Mouse (Mus musculus): ENCODE results near the gene Ino80d. TPM values are rescaled to one million over a fixed set of nuclear protein-coding genes. Genes with fewer than 3 reads are reported as not detected.

The Ino80d gene
- polyA plus RNA-seq, 1 experiment from 2014 or later: 13.8 TPM

DNA sequence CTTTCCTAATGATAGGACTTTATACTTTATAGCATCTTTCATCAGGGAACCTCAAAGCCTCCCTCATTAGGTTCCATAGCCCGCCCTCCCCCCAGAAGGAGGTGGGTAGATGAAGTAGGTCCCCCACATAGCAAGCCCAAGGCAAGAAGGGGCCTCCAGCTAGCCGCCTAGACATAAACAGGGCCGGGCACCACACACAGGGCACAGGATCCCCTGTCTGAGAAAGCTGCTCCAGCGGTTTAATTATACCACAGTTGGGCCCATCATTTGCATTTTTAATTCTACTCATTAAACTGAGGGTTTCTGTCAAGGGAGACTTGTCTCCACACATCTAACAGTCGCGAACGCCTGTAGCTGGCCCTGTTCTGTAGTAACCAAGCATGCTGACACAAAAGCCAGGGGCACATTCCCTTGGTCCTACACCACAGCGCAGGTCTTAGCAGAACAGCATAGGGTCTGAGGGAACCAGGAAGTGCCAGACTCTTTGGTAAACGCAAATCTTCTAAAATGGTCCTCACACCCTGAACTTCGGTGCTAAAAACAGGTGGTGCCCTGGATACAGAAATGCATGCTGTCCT, 179.6 kb downstream of the Ino80d start:
- no peak for ATAC-seq (replicated peaks; ENCODE audit: insufficient number of reproducible peaks, low FRiP score, low TSS enrichment)
- 78% methylated on average over 10 of the region's 10 CpGs for WGBS (ENCODE audit: insufficient replicate concordance)
- Histone ChIP-seq H3K36me3 (ENCODE audit: control insufficient read depth, insufficient read depth, low read length) (no peaks in the 10 kb centered on the region), H3K9ac (ENCODE audit: low read depth, low read length) (no peak overlapping the region), H3K27me3 (ENCODE audit: control insufficient read depth, insufficient read depth, low read length) (no peaks in the 10 kb centered on the region), H3K4me1 (ENCODE audit: control insufficient read depth, insufficient read depth, low read length) (no peaks in the 10 kb centered on the region), H3K4me3 (ENCODE audit: low read depth, low read length) (no peak overlapping the region), H3K27ac (ENCODE audit: low read depth, low read length) (no peak overlapping the region), H3K9me3 (replicated peaks; ENCODE audit: control insufficient read depth, low read length) (no peaks in the 10 kb centered on the region), H3K4me2 (no peak overlapping the region)

DNA sequence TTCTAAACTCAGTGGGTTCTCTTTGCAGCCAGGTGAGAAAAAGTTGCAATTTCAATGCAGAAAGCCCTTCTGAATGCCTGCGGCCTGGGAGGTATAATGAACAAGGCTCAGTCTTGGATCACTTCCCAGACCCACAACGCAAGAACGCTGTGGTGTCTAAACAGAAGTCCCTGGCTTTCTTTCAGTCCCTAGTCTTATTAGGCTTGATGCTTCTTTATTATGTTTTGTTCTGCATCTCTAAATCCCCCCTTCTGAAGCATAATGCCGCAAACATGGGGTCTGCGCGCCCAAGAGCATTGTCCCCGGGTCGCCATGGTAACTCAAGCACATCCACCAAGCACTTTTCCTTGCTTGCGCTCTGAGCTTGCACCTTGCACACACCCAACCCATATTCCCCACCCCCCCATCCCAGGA, 180.4 kb downstream of the Ino80d start:
- no peak overlapping the region for H3K9ac ChIP-seq (ENCODE audit: low read depth, low read length)
- H3K27ac ChIP-seq (ENCODE audit: low read depth, low read length): no peak overlapping the region
- H3K4me2 ChIP-seq: no peak overlapping the region
- H3K27me3 ChIP-seq (ENCODE audit: control insufficient read depth, insufficient read depth, low read length): no peaks in the 10 kb centered on the region
- H3K36me3 ChIP-seq (ENCODE audit: control insufficient read depth, insufficient read depth, low read length): no peaks in the 10 kb centered on the region
- 84% methylated on average over 9 of the region's 9 CpGs for WGBS (ENCODE audit: insufficient replicate concordance)
- H3K4me1 ChIP-seq (ENCODE audit: control insufficient read depth, insufficient read depth, low read length): no peaks in the 10 kb centered on the region
- no peaks in the 10 kb centered on the region for H3K9me3 ChIP-seq (replicated peaks; ENCODE audit: control insufficient read depth, low read length)
- no peak for ATAC-seq (replicated peaks; ENCODE audit: insufficient number of reproducible peaks, low FRiP score, low TSS enrichment)
- H3K4me3 ChIP-seq (ENCODE audit: low read depth, low read length): no peak overlapping the region

DNA sequence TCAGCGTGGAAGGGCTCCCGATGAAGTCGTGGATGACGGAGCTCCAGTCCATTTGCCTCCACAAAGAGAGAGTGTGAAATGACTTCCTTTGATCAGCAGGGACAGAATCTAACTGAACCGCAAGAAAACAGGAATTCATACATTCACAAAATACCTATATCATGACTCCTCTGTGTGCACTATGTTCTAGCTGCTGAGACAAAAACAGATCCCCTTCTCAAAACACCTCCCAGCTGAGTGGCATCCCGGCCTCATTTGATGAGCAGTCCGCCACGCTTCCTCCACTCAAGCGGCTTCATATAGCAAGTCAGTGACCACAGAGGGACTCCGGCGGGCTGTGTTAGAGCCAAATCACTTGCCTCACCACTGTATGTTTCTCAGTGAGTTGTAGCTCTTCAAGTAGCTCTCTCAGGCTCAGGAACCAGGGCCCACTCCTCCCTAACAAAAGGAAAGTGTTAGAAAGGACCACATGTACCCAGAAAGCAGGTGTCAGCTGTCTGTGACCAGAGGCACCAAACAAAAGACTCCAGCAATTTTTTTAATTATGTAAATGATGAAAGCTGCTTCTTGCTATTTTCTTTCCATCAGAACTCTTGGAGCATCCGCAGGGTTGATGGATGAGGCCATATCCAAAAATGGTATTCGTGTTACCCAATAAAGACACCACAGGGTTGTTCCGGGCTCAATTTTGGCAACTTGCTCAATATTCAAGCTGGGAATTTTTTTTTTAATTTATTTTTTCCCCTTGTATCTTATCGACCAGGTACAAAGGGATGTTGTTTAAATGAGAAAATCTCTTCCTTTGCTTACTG, 181.0 kb downstream of the Ino80d start:
- WGBS (ENCODE audit: insufficient replicate concordance): 72% methylated on average over 15 of the region's 15 CpGs
- Histone ChIP-seq H3K9ac (ENCODE audit: low read depth, low read length) (no peak overlapping the region), H3K4me3 (ENCODE audit: low read depth, low read length) (no peak overlapping the region), H3K27me3 (ENCODE audit: control insufficient read depth, insufficient read depth, low read length) (no peaks in the 10 kb centered on the region), H3K4me1 (ENCODE audit: control insufficient read depth, insufficient read depth, low read length) (no peaks in the 10 kb centered on the region), H3K36me3 (ENCODE audit: control insufficient read depth, insufficient read depth, low read length) (no peaks in the 10 kb centered on the region), H3K27ac (ENCODE audit: low read depth, low read length) (no peak overlapping the region), H3K4me2 (no peak overlapping the region), H3K9me3 (replicated peaks; ENCODE audit: control insufficient read depth, low read length) (no peaks in the 10 kb centered on the region)
- no peak for ATAC-seq (replicated peaks; ENCODE audit: insufficient number of reproducible peaks, low FRiP score, low TSS enrichment)

DNA sequence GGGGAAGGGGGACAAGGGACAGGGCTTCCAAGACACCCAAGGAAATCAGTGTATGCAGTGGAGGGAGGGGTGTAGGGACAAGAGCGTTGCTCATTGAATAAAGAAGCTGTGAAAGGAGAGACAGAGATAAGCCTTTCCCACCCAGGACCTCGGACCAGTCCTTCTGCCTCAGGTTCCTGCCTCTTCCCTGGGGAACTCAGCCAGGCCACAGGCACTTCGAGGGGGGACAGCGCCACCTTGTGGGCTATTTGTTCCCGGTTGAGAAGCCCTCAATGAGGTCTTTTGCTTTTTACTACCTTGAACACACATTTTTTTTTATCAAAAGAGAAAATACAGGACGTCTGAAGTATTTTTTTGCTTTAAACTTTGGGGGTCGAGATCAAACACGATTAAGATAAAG, 185.0 kb downstream of the Ino80d start:
- Histone ChIP-seq H3K4me1 (ENCODE audit: control insufficient read depth, insufficient read depth, low read length) (no peaks in the 10 kb centered on the region), H3K9ac (ENCODE audit: low read depth, low read length) (no peak overlapping the region), H3K36me3 (ENCODE audit: control insufficient read depth, insufficient read depth, low read length) (no peaks in the 10 kb centered on the region), H3K27ac (ENCODE audit: low read depth, low read length) (no peak overlapping the region), H3K27me3 (ENCODE audit: control insufficient read depth, insufficient read depth, low read length) (no peaks in the 10 kb centered on the region), H3K4me3 (ENCODE audit: low read depth, low read length) (no peak overlapping the region), H3K4me2 (no peak overlapping the region), H3K9me3 (replicated peaks; ENCODE audit: control insufficient read depth, low read length) (no peaks in the 10 kb centered on the region)
- no peak for ATAC-seq (replicated peaks; ENCODE audit: insufficient number of reproducible peaks, low FRiP score, low TSS enrichment)
- 4% methylated on average over 8 of the region's 8 CpGs for WGBS (ENCODE audit: insufficient replicate concordance)

DNA sequence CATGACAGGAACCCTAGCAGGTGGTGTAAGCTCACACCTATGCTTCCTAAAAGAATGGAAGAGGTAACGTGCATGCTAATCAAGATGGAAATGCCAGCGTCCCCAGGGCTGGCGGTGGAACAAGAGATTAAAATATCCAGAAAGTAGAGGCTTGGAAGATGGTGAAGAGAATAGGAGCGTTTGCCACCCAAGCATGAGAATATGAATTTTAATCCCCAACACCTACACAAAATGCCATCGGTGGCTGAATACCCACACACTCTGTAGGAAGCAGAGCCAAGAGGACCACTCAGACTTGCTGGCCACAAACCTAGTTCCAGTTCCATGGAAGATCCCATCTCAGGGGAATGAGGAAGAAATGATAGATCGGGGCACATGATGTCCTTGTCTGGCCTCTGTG, 195.2 kb downstream of the Ino80d start:
- Histone ChIP-seq H3K4me2 (no peak overlapping the region), H3K9ac (ENCODE audit: low read depth, low read length) (no peak overlapping the region), H3K36me3 (ENCODE audit: control insufficient read depth, insufficient read depth, low read length) (no peaks in the 10 kb centered on the region), H3K9me3 (replicated peaks; ENCODE audit: control insufficient read depth, low read length) (no peaks in the 10 kb centered on the region), H3K27me3 (ENCODE audit: control insufficient read depth, insufficient read depth, low read length) (no peaks in the 10 kb centered on the region), H3K4me1 (ENCODE audit: control insufficient read depth, insufficient read depth, low read length) (no peaks in the 10 kb centered on the region), H3K27ac (ENCODE audit: low read depth, low read length) (no peak overlapping the region), H3K4me3 (ENCODE audit: low read depth, low read length) (no peak overlapping the region)
- WGBS (ENCODE audit: insufficient replicate concordance): 86% methylated on average over 6 of the region's 6 CpGs
- ATAC-seq (replicated peaks; ENCODE audit: insufficient number of reproducible peaks, low FRiP score, low TSS enrichment): no peak

DNA sequence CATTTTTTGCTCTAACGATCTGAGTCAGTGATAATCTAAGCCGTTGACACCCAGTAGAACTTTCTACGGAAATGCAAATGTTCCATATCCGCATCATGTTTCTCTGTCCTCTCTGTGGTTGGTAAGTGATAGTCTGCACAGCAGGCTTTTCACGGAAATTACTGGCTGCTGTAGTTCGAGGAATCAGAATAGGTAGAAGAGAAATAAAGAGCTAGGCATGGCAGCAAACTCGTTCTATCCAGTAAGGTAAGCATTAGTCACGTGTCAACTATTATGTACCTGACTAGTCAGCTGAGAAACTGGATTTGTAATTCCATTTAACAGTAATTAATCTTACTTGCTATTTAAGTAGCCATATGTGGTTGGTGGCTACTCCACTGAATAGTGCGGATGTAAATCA, 197.9 kb downstream of the Ino80d start:
- no peaks in the 10 kb centered on the region for H3K4me1 ChIP-seq (ENCODE audit: control insufficient read depth, insufficient read depth, low read length)
- H3K27ac ChIP-seq (ENCODE audit: low read depth, low read length): no peak overlapping the region
- no peak overlapping the region for H3K4me2 ChIP-seq
- no peaks in the 10 kb centered on the region for H3K36me3 ChIP-seq (ENCODE audit: control insufficient read depth, insufficient read depth, low read length)
- H3K27me3 ChIP-seq (ENCODE audit: control insufficient read depth, insufficient read depth, low read length): no peaks in the 10 kb centered on the region
- no peaks in the 10 kb centered on the region for H3K9me3 ChIP-seq (replicated peaks; ENCODE audit: control insufficient read depth, low read length)
- no peak overlapping the region for H3K9ac ChIP-seq (ENCODE audit: low read depth, low read length)
- no peak for ATAC-seq (replicated peaks; ENCODE audit: insufficient number of reproducible peaks, low FRiP score, low TSS enrichment)
- 81% methylated on average over 9 of the region's 9 CpGs for WGBS (ENCODE audit: insufficient replicate concordance)
- H3K4me3 ChIP-seq (ENCODE audit: low read depth, low read length): no peak overlapping the region

DNA sequence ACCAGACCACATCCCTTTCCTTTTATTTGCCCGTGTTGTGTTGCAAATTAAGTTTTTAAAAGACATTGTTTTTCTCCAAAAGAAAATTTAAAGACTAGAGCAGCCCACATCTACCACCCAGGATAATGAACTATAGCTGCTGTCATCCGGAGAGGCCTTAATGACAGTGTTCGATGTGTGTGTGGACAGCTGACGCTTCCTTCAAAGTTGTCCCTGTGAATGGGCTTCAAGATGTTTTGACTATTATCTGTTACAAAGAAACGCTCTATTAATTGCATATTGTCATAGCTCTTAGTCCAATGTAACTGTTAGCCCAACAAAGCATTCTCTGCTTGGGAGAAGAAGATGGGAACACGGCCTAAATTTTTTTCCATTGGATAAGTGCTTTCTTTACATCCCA, 200.0 kb downstream of the Ino80d start:
- no peak overlapping the region for H3K27ac ChIP-seq (ENCODE audit: low read depth, low read length)
- H3K27me3 ChIP-seq (ENCODE audit: control insufficient read depth, insufficient read depth, low read length): no peaks in the 10 kb centered on the region
- H3K4me1 ChIP-seq (ENCODE audit: control insufficient read depth, insufficient read depth, low read length): no peaks in the 10 kb centered on the region
- WGBS (ENCODE audit: insufficient replicate concordance): 77% methylated on average over 6 of the region's 6 CpGs
- ATAC-seq (replicated peaks; ENCODE audit: insufficient number of reproducible peaks, low FRiP score, low TSS enrichment): no peak
- H3K36me3 ChIP-seq (ENCODE audit: control insufficient read depth, insufficient read depth, low read length): no peaks in the 10 kb centered on the region
- H3K4me2 ChIP-seq: no peak overlapping the region
- no peak overlapping the region for H3K4me3 ChIP-seq (ENCODE audit: low read depth, low read length)
- no peak overlapping the region for H3K9ac ChIP-seq (ENCODE audit: low read depth, low read length)
- H3K9me3 ChIP-seq (replicated peaks; ENCODE audit: control insufficient read depth, low read length): no peaks in the 10 kb centered on the region

DNA sequence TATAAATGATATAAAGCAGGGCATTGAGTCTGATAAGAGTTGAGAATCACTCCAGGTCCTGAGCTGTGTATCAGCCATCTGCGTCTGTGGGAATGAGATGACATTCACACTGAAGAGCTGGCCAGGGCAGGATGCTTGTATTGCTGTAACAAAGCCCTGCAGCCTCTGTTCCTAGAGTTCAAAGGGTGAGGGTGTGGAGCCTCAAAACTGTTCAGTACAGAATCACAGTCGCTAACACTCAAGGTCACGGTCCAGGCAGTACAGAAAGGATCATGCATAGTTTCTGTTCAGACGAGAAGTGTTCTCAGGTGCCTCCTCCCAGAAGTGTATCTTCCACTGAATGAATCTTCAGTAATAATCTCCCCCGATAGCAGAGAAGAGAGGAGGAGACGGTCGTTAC, 203.0 kb downstream of the Ino80d start:
- Histone ChIP-seq H3K9ac (ENCODE audit: low read depth, low read length) (no peak overlapping the region), H3K27me3 (ENCODE audit: control insufficient read depth, insufficient read depth, low read length) (no peaks in the 10 kb centered on the region), H3K4me1 (ENCODE audit: control insufficient read depth, insufficient read depth, low read length) (no peaks in the 10 kb centered on the region), H3K9me3 (replicated peaks; ENCODE audit: control insufficient read depth, low read length) (no peaks in the 10 kb centered on the region), H3K27ac (ENCODE audit: low read depth, low read length) (no peak overlapping the region), H3K36me3 (ENCODE audit: control insufficient read depth, insufficient read depth, low read length) (no peaks in the 10 kb centered on the region), H3K4me2 (no peak overlapping the region), H3K4me3 (ENCODE audit: low read depth, low read length) (no peak overlapping the region)
- ATAC-seq (replicated peaks; ENCODE audit: insufficient number of reproducible peaks, low FRiP score, low TSS enrichment): no peak
- 57% methylated on average over 7 of the region's 7 CpGs for WGBS (ENCODE audit: insufficient replicate concordance)

DNA sequence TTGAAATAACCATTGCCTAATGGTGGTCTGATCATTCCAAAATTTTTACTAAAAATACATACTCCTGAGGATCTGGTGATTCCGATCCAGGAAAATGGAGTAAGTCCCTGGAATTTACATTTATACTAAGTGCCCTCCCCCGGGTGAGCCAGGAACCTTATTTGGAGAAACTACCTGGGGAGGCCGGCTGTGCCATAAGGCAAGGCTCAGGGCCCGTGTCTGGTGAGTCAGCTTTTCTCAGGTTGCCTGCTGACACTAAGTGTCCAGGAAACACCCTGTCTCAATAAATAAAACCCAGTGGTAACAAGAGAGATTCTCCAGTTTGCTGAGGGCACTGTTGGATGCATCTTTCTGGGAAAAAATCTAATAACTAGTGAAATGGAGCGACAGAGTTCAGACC, 205.3 kb downstream of the Ino80d start:
- Histone ChIP-seq H3K4me2 (no peak overlapping the region), H3K9ac (ENCODE audit: low read depth, low read length) (no peak overlapping the region), H3K9me3 (replicated peaks; ENCODE audit: control insufficient read depth, low read length) (no peaks in the 10 kb centered on the region), H3K4me1 (ENCODE audit: control insufficient read depth, insufficient read depth, low read length) (no peaks in the 10 kb centered on the region), H3K27me3 (ENCODE audit: control insufficient read depth, insufficient read depth, low read length) (no peaks in the 10 kb centered on the region), H3K36me3 (ENCODE audit: control insufficient read depth, insufficient read depth, low read length) (no peaks in the 10 kb centered on the region), H3K4me3 (ENCODE audit: low read depth, low read length) (no peak overlapping the region), H3K27ac (ENCODE audit: low read depth, low read length) (no peak overlapping the region)
- ATAC-seq (replicated peaks; ENCODE audit: insufficient number of reproducible peaks, low FRiP score, low TSS enrichment): no peak
- 72% methylated on average over 5 of the region's 5 CpGs for WGBS (ENCODE audit: insufficient replicate concordance)
